Mouse (Mus musculus): Measurements from ENCODE around the gene Car5a.
A peak's percentile ranks its signal among the peaks of the same experiment; 100 is the strongest.

The Car5a gene

DNA sequence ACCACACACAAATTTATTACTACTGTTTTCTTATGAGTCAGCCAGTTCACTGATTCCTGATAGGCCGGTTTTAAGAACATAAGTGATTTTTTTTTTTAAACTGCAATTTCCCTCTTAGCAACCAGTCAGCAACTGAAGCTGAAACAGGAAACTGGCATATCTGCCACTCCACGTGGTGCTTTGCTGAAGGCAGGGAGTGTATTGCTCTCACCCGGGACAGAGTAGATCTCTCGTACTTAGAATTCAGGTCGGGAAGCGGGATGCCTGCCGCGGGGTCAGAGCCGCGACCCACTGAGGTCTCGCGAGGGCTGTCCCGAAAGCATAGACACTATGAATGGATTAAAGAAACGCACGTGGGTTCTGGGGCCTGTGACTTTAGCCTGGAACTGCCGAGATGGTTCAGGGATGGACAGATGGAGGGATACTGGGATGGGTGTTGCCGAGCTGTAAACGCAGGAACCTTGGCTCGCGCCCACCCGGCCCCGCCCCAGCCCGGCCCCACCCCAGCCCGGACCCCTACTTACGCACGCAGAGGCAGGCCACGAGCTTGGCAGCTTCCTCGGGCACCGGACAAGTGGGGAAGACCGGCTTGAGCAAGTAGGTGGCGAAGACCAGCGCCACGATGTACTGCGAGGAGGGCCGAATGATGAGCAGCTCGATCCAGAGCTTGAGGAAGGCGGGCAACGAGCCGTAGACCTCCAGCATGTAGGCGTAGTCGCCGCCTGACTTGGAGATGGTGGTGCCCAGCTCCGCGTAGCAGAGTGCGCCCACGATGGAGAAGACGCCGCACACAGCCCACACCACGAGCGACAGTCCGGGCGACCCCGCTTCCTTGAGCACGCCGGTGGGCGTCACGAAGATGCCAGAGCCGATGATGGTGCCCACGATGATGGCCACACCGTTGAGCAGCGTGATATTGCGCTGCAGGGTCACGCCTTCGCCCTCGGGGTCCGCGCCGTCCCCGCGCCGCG, 37.9 kb downstream of the Car5a start:
- peak; percentile 74 for DNase-seq (ENCODE audit: low spot score)

DNA sequence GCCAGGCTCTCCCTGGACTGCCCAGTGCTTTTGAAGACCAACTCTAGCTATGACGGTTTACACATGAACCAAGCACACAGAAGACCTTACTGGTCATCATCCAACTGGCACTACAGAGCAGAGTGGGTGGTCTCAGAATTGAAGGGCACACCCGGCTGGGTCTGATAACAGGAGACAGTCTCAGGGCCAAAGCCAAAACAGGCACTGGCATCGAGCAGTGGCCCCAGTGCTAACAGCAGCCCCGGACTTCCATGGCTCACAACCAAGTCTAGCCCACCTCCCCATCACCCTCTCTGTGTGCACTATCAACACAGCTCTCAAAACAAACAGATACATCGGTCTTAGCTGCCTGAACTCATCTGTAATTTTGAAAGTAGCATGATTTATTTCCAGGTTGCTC, 38.8 kb downstream of the Car5a start:
- DNase-seq (ENCODE audit: low spot score): no peak

DNA sequence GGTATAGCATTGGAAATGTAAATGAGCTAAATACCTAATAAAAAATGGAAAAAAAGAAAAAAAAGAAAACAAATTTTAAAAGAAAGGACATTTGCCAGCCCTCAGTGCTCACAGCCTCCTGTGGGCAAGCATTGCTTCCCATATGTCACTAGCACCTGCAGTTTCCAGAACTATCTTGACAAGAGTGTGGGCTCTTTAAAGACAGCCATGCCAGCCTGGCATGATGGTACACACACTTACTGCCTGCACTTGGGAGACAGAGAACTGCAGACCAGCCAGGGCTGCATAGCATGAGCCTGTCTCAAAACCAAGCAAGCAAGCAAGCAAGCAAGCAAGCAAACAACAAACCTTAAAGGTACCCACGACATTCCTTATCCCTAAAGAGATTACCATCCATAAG, 39.3 kb downstream of the Car5a start:
- DNase-seq (ENCODE audit: low spot score): no peak

DNA sequence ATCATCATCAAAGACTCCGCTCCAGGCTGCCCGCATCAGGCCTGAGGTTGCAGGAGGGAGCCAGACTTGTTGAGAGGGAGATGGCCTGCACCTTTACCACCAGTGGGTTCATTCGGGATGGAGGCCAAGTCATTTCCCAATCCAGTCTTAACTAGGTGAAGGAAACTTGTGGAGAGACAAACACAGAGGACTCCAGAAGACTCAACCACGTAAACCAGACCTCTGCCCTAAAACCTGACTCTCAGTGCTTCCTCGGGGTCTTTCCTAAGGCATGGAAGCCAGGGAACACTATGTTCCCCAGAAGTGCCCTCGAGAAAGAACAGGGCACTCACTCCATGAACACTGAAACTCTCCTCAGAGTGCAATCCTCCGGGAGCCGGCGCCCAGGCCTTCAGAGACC, 39.7 kb downstream of the Car5a start:
- no peak for DNase-seq (ENCODE audit: low spot score)

DNA sequence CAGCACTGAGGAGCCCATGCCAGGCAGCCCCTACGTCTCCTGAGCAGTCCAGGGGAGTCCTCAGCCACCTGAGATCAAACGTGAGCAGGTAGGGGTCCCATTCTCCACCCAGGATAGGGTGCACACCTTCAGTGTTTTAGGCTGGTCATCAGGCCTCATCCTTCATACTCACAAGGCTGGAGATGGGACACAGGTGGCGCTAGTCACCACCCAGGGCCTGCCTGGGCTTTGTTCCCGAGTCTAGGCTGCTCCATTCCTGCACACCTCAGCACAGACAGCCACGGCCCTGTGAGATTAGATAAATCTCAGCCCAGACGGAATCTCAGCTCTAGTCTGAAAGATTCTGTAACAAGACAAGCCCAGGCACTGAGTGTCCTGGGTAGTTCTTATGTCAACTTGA, 40.7 kb downstream of the Car5a start:
- DNase-seq (ENCODE audit: low spot score): no peak

DNA sequence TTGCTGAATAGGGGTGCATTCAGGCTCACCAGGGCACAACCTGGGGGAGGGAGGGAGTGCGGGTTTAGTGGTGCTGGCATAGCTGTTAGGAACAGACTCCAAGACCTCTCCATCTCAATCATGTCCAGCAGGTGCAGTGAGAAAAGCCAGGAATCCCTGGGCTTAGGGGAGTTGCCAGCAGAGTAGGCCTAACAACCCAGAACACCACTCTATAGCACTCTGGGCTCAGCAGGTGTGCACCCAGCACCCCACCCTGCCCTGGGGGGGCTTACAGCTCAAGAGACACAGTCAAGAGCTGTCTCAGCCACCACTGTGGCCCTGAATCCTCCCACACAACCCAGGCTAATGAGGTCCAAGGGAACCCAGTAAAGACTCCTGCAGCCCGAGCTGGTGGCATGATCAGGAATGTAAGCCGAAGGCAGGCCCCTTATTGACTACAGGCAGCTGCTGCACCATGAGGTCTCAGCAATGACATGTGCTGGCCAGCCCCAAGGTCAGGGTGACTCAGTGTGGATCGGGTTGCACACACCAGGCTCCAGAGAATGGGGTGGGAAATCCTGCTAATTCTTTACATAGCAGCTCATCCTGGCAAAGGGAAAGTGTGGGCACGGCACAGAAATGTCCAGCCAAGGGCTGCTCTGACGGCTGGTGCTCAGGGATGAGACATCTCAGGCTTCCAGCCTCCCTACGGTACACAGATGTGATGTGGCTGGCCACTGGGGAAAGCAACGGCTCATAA, 43.0 kb downstream of the Car5a start:
- peak; percentile 48 for DNase-seq (ENCODE audit: low spot score)

DNA sequence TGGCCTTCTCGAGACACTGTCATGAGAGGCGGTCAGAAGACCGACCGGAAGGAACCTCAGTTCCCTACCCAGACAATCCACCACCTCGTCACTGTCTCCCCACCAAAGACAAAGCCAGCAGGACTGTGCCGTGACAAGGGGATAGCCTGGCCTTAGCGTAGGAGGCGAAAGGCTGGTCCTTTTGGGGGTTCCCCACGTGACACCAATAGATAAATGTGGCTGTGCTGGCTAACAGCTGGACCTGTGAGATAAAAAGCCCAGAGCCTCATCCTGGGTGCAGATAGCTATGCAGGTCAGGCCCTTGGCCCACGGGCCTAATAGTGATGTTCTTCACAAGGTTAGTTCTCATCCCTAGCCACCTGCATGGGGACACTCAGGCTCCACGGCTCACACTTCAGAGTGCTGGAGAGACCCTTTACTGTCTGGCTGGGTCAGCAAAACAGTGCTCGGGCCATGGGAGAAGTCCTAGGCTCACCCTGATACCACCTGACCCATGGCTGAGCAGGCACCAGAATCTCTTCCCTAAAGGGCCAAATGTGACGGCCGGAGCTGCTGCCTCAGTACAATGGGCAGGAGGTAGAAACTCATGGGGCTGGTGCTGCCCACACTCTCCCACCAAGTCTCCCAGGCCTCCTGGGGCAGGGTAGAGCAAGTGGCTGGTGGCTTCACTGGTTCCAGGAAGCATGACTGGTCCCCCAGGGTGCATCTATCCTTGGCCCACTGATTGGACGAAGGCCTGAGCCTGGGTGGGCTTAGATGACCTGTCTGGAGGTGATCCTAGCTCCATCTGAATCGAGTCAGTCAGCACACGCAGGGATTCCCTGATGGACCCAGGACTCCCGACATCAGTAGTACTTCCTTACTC, 45.3 kb downstream of the Car5a start:
- DNase-seq (ENCODE audit: low spot score): no peak

DNA sequence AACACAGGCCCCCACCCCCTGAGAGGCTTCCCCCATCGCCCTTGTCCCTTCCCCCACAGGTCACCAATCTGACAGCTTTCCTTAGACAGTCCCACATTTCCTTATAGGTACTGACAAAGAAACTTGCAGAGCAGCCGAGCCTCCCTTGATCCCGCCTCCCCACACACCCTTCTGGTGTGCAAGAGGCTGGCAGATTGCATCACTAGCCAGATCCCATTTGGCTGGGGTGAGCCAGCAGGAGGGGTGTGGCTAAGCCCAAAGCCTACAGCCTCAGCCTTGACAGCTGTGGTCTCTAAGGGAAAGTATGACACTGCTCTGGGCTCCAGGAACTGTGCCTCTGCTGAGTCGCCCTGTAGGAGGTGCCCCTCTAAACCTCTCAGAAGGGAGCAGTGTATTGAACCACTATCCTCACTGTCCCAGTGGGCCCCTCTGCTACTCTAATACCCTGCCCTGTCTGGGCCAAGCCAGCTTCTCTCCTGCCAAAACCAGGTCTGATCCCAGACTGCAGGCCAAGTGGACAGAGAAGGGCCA, 46.2 kb downstream of the Car5a start:
- DNase-seq (ENCODE audit: low spot score): peak; percentile 85

DNA sequence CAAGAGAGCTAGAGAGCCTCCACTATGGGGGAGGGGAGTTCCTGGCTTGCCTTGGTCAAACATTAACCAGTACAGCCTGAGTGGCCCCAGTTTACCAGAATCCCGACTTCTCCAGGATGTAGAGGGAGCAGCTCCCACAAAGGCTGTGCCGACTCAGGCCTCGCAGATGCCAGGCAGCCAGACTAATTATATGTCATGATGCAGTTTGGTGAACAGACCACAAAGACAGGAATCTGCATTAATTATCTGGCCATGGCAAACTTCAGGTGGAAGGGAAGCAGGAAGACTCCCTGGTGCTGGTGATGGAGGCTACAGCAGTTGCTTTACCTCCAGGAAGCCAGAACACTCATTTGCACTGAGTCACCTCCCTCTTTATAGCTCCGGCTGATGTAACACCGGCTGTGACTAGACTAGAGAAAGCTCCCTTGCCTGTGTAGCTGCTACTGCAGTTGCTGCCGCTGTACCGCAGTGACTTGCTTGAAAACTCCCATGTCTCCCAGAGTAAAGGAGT, 46.8 kb downstream of the Car5a start:
- DNase-seq (ENCODE audit: low spot score): no peak

DNA sequence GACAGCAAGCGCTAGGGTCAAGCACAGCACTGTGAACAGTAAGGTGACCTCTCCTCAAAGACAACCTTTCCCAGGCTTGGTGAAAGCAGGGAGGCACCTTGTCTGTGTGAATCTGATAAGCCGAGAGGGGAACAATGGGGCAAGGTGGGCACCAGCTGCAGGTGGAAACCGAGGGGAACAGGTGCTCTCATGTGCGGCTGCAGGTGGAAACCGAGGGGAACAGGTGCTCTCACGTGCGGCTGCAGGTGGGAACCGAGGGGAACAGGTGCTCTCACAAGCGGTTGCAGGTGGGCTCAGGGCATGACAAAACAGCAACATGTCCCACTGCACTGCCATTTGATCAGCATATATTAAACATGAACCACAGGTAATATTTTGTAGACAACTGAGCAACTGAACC, 47.5 kb downstream of the Car5a start:
- DNase-seq (ENCODE audit: low spot score): no peak

DNA sequence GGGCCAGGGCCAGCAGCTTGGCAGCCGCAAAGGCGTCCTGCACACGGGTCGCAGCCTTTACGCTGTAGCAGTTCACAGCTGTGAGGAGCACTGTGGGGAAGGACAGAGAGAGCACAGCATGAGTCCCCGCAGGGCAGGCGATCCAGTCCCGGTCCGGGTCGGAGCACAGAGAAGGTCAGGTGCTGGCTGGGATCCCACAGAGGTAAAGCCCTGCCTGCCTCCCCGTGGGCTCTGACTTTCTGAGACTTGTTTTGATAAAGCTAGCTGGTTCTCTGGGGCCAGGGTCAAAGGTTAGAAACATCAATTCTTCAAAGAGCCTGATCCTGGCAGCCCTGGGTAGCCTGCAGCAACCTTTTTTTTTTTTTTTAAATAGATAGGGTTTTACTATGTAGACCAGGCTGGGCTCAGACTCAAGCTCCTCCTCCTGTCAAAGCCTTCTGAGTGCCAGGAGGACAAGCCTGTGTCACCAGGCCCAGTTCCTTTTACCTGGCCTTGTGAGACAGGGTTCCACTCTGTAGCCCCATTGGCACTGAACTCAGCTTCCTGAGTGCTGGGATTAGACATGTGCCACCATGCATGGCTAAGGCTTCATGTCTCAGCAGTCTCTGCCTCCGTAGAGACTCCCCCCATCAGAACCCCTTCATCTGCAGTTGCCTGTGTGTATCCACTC, 48.1 kb downstream of the Car5a start:
- peak; percentile 52 for DNase-seq (ENCODE audit: low spot score)

DNA sequence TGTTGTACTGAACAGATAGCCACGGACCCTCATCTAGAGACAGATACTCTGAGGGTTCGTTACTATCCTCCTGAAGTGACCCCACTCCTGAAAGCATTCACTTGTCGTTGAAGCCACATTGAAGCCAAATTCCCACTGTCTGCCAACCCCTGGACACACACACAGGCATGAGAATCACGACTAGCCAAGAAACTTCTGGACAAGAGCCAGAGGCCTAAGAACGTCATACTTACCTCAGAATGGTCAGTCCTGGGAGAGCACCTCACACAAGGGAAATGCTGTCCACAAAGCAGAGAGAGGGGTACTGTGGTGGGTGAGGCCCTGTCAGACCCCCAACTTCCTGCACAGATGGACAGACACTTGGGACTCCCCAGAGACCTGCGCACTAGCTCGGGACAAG, 48.8 kb downstream of the Car5a start:
- no peak for DNase-seq (ENCODE audit: low spot score)

DNA sequence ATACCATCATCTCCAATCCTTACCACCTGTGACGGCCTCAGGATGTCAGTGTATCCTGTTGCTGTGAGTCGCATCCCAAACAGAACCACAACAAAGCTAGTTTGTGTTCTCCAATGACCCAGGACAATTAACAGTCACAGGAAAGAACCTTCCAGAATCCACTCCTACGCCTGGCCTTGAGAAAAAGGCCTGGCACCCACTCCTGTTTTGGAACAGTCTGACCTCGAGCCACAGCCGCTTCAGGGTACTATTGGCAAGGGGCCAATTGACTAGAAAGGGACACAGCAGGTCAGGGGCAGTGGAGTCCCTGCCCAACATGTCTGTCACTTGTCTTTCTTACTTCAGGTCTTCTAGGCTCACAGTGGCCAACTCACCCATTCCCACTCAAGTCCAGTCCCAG, 51.8 kb downstream of the Car5a start:
- DNase-seq (ENCODE audit: low spot score): no peak

DNA sequence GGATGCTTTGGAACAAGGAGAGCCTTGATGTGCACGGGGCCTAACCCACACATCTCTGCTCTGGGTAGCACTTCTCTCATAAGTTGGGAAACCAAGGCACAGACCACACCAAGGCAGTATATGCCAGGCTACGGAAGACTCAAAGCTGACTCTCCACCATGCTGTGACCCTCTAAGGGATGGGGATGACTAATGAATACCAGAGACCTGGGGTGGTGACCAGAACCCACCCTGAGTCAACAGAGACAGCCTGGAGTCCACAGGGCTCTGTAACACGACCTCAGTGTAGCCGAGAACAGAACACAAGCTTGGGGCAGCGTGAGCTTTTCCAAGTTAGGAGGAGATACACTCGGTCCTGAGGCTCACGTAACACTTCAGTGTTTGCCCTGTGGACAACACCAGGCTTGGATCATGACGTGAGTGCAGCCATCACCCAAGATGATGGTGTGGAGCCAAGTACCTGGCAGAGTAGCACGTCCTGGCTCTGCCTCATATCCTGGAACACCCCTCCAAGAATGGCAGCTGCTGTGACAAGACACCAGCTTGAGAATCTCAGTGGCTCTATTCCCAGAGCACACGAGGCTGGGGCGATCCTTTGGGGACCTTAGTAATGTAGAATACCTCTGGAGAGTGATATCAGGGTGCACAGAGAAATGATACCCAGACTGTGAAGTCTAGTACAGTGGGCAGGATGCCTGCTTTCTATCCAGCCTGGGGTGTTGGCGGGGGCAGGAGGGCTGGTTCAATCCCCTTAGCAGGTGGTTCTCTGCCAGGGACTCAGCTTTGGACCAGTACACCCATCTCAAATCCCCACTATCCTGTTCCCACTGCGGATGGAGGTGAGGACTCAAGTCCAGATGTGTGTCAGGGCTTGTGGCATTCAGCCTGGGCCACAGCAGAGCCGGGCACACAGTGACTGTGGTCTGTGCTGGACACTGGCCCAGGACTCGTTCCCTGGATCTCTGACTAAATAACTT, 54.6 kb downstream of the Car5a start:
- DNase-seq (ENCODE audit: low spot score): no peak

DNA sequence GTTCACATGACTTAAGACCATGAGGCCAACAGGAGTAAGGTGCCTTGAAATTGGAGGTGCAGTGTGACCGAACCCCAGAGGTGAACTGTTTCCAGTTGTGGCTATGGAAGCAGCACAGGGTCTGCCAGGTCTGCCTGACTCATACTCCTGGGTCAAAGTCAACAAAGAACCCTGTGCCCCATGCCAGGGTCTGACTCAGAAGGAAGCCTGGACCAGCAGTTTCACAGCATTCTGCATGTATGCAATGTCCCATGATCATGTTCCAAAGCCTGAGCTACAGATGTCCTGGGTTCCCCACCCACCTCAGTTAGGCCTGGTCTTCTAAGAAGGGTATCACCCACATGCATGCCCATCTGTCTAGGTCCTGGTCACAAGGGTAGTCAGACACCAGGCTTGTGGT, 55.4 kb downstream of the Car5a start:
- no peak for DNase-seq (ENCODE audit: low spot score)

DNA sequence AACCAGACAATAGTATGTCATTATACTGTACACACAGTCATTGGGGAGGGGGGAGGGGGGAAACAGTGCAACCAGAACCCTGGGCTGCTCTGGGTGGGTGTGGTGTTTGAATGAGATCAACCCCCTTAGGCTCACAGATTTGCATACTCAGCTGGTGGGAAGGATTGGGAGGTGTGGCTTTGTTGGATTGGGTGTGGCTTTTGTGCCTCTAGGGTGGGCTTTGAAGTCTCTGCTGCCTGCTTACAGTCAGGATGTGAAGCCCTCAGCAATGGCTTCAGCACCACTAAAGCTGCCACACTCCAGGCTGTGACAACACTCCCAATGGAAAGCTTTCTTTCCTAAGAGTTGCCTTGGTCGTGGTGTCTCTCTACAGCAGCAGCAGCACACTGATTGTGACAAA, 57.2 kb downstream of the Car5a start:
- DNase-seq (ENCODE audit: low spot score): no peak

DNA sequence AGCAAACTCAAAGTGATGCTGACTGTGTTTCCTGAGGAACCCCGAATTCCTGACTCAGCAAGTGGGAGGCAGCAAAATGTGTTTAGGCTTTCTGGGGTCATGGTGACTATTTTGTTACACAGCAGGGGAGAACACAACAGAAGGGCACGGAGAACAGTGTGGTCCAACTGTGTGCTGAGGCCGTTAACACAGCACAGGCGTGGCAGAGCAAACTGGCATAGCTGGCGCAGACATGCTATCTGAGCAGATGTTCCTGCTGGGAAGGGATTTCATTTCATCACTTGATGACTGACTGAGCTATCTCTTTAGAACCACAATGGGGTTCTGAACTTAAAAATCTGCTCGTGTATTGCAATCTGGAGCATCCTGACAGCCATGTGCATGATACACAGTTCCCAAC, 59.3 kb downstream of the Car5a start:
- DNase-seq (ENCODE audit: low spot score): no peak

DNA sequence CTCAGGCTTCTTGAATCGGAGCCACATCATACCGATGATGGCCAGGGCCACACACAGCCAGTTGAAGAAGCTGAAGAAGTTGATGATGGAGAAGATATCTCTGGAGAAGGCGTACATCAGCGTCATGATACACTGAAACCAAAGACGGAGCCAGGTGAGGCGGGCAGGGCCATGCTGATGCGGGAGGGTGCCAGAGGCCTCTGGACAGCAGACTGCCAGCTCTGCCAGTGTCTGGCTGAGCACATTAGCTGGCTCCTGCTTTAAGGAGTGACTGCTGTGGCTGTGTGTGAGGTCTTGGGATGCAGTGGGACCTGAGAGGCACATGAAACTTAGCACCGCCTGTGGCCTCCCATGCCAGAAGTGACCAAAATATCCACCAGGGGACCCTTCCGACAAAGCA, 59.7 kb downstream of the Car5a start:
- DNase-seq (ENCODE audit: low spot score): no peak

DNA sequence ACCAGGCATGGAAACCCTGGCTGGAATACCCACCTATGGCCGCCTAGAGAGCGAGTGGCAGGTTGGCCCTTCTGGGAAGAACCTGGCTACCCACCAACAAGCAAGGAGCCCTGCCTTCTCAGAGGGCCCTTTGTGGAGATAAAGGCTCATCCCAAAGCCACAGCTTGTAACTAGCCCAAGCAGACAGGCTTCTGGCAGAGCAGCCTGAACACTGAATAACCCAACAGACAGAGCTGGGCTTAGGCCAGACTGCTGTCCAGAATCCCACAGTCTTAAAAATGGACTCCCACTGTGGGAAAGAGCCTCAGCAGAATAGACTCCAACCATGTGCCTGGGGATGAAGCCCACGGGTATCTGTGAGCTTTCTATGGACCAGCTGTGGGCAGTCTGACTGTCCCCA, 60.5 kb downstream of the Car5a start:
- DNase-seq (ENCODE audit: low spot score): no peak

DNA sequence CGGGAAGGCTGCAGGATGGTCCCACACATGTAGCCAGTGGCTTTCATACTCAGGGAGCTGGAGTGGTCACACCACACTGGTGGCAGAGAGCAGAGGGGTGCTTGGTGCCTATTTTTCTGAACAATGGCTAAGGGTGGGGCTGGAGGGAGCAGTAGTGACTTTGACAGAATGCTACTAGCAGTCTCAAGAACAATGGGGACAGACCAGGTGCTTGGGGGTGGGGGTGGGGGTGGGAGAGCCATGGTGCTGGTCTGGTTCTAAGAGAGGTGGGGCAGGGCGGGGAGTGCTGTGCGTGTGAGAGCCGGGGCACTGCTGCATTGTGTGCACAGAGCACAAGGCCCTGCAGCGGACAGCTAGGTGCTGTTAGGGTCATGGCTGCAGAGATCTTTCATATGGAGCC, 62.8 kb downstream of the Car5a start:
- no peak for DNase-seq (ENCODE audit: low spot score)
